Mouse (Mus musculus) adrenal gland (tissue): Measurements from ENCODE around the gene Rrp9.

Experiments
- intact Hi-C: fragments of 180-260 bp; cut with DNase I; formaldehyde crosslinking; loops from one replicate; pipeline ENCODE4 v1.15.1; 2025

Gene Rrp9

DNA sequence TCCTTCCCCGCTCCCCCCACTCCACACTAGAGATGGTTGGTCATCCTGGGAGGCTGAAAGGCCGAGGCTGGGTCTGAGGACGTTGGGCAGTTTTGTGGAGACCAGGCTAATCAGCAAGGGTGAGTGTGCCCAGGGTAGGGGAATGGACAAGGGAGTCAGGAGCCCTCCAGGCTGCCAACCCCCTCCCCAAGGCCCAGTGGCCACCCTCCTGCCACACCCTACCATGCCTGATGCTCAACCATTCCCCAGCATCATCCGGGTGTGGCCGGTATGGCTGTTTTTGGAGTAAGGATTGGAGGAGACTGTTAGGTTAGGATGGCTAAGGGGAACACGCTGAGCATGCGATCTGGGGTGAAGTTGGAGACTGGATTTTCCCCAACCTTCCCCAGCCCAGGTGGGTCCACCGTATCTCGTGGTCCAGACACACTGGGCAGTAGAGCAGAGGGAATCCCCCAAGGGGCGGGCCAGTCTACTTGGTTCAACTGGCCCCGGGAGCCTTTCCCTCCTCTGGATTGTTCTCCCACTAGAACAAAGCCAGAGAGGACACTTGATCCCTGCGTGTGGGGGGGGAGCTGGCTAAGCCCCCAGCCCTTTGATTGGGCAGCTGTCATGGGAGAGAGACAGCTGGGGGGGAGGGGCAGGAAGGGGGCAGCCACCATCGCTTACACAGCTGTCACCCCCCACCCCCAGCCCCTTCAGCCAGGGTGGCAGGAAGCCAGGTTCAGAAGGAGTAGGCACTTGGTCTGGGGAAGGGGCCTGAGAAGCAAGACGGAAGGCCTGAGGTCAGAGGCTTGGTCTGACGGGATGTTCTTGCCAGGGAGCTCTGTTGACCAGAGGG lies 19.2 kb upstream of the Rrp9 start:
- intact Hi-C loops: no loop called here

DNA sequence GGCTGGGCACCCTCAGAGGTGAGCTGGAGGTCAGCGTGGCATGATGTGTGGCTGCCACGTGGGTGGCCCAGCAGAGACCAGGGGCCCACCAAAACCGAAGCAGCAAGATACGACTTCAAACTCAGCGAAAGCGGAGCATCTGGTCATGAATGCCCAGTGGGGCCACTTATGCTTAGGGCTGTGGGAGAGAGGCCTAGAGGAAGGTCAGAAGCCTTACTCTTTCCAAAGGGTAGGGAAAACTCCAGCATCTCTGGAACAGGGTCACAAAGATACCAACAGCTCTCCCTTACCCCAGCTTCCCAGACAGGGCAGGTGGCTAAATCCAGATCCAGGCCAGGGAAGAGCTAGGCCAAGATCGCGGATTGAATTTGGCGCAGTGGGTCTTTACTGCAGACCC lies 18.6 kb upstream of the Rrp9 start:
- intact Hi-C loops: no loop called here

DNA sequence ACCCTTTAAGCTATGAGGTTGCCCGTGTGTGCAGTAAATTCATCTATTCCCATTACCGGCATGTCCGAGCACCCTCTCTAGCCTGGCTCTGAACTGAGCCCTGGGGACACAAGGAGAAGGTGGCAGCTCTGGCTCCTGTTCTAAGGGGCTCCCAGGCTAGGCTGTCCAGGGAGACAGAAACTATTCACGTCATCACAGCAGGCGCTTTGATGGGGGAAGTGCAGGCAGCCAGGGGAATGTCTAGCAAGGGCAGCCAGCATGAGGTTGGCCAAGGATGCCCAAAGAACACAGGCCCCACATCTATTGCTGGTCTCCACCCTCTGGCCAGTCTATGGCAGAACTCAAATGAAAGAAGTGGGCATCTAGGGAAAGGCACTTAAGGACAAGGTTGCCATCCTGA lies 17.8 kb upstream of the Rrp9 start:
- intact Hi-C loops: no loop called here

- intact Hi-C loops: no loop called here
Observed at GRCm38 (mm10) chr9:106459946-106460345, 15.8 kb upstream of the Rrp9 start.

GRCm38 (mm10) chr9:106460401-106461025 lies 15.2 kb upstream of the Rrp9 start:
- intact Hi-C loops: no loop called here

DNA sequence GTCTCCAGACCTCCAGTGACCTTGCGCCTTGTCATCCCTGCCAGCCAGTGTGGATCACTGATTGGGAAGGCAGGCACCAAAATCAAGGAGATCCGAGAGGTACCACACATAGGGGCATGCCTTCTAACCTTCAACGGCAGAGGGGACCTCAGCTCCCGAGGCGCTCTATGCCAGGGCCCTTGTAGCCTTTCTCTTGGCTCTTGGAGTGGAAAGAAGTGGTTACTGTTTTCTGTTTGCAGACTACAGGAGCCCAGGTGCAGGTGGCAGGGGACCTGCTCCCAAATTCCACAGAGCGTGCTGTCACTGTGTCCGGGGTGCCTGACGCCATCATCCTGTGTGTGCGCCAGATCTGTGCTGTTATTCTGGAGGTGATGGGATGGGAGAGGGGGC lies 14.7 kb upstream of the Rrp9 start:
- intact Hi-C loops: no loop called here

GRCm38 (mm10) chr9:106461641-106462429 lies 13.9 kb upstream of the Rrp9 start:
- intact Hi-C loops: no loop called here

DNA sequence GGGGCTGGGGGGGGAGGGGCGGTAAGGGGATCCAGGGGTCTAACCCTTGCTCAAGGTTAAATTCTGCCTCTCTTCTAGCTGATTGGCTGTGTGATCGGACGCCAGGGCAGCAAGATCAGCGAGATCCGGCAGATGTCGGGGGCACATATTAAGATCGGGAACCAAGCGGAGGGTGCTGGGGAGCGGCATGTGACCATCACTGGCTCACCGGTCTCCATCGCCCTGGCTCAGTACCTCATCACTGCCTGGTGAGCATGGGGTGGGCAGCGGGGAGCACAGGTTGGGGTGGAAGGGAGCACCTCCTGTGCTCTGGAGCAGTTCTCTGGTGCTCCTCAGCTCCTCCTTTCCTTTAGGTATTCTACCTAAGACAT lies 13.3 kb upstream of the Rrp9 start:
- intact Hi-C loops: no loop called here

DNA sequence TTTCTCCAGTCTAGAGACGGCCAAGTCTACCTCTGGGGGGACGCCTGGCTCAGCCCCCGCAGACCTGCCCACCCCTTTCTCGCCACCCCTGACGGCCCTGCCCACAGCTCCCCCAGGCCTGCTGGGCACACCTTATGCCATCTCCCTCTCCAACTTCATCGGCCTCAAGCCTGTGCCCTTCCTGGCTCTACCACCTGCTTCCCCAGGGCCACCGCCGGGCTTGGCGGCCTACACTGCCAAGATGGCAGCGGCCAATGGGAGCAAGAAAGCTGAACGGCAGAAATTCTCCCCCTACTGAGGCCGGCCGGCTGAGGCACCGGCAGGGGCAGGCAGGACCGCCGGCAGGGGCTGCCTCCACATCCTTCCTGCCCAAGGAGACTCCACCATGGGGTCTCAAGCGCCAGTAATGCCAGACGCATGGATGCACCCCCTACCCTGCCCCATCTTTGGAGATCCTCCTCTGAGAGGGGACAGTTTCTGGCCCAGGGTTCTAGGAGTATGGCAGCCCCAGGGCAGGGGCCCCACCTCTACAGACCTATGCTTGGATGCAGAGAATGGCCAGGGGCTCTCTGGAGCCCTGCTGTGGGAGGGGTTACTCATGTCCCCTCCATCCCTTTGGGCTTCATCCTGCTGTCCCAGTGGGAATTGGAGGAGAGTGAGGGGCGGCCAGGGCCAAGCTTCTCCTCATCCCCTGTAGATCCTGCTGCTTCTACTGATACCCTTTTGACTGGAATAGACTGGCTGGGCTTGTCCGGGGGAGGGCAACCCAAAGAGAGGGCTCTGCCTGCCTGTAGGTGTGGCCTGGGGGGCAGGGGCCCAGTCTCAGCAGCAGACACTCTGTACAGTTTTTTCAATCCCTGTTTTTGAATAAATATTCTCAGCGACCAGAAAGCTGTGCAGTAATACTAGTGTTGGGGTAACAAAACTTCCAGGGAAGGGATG lies 12.4 kb upstream of the Rrp9 start:
- intact Hi-C loops: no loop called here

DNA sequence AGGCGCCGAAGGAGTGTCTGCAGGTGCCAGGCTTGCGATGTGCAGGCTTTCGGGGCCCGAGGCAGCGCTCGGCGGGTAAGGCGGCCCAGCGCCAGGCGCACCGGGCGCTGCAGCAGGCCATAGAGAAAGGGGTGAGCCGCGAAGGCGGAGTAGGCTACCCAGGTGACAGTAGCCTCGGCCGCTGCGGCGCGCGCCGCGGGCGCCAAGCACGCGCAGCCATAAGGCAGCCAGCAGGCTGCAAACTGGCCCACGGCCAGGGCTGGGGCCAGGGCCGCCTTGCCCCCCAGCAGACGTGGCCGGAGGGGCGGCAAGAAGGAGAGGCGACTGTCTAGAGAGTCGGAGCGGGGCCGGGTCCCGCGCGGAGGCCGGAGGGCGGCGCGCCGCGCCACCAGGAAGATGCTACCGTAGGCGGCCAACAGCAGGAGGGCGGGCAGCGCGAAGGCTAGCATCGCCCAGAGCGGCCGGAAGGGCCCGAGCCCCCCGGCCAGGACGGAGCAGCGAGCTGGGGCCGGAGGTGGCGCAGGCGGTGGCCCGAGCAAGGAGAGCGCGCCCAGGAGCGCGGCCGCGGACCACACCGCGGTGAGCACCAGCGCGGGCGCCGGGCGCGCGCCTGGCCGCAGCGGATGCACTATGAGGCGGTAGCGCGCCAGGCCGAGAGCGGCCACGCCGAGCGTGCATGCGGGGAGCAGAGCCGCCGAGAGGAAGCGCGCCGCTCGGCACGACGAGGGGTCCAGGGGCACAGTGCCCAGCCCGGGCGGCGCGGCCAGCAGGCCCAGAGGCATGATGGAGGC lies 10.8 kb upstream of the Rrp9 start:
- intact Hi-C loops: no loop called here

DNA sequence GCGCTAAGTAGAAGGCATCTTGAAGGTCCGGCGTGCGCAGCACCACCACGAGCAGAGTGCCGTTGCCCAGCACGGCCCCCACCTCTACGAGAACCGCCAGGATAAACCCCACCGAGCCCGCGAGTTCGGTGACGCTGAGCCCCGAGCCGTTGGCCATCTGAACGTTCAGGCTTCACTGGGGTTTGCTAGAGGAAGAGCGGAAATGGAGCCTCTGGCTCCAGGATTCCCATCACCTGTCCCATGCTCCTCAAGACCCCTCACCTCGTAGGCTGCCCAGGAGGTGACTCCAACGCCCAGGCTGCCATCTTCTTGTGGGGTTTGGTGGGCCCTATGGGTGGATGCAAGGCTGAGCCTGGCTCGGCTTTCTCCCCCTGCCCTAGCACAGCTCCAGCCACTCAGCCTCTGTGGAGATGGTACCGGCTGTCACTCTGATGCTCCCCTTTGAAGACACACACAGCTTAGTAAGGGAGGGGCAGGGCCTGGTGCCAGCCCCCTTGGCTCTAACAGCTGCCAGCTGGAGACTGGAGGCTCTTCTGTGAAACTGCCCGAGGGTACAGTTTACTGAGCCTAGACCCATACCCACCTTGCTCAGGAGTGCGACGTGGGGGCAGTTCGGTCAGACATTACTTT lies 10.1 kb upstream of the Rrp9 start, which contains the start of gene Gpr62:
TSS of gene Gpr62 (minus strand) at position 368 of the 630 bp plus-strand sequence.
- intact Hi-C loops: no loop called here

DNA sequence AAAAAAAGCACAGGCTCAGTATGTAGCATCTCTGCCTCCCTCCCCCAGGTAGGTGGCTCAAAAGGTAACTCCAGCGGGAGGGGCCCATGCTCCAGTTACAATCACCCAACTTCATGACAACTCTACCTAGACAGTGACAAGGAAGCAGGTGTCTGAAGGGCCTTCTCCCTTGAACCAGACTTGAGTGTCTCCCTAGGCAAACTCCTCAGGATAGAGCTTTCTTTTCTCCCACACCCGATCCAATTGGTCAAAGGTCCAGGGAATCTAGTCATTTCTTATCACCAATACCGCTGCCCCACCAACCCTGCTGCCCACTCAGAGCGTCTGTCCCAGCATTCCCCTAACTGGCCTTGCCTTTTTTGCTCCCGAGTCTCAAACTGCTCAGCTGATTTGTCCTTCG lies 9.0 kb upstream of the Rrp9 start:
- intact Hi-C loops: no loop called here

DNA sequence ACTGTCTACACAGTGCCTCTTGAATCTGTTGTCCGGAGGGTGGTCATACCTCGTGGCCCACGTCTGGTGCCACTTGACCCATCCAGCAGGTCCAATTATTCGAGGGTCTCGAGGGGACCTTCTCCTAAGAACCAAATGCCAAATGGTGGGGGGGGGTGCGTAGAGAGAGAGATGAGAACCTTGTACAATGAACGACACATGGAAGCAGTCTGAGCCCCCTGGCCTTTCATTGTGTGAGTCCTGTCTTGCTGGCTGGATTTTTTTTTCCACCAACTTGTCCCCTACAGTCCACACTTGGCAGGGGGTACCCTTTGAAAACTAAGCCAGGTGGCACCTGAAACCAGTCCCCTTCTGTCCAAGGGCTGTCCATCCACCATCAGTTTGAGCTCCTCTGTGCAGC lies 8.0 kb upstream of the Rrp9 start:
- intact Hi-C loops: no loop called here

- intact Hi-C loops: no loop called here
Observed at GRCm38 (mm10) chr9:106469317-106469716, 6.4 kb upstream of the Rrp9 start.

DNA sequence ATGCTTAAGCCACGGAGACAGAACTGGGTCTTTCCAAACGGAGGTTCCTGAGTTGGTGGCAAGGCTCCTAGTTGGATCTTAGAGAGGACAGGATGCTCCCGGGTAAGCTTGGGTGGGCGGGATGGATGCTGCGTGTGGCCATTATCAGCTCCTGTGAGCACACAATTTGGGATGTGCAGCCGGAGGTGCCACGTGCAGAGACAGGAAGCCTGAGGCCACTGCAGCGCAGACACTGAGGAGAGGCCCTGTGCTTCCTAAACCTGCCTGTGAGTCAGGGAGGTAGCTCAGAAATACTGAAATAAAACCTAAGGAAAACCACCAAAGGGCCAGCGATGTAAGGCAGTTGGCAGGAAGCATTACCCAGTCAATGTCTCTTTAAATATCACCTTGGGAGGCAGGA lies 6.0 kb upstream of the Rrp9 start:
- intact Hi-C loops: loop anchor here (5.0 kb wide), 1 partner anchor 37 kb away; no protein-coding TSS in a partner anchor

DNA sequence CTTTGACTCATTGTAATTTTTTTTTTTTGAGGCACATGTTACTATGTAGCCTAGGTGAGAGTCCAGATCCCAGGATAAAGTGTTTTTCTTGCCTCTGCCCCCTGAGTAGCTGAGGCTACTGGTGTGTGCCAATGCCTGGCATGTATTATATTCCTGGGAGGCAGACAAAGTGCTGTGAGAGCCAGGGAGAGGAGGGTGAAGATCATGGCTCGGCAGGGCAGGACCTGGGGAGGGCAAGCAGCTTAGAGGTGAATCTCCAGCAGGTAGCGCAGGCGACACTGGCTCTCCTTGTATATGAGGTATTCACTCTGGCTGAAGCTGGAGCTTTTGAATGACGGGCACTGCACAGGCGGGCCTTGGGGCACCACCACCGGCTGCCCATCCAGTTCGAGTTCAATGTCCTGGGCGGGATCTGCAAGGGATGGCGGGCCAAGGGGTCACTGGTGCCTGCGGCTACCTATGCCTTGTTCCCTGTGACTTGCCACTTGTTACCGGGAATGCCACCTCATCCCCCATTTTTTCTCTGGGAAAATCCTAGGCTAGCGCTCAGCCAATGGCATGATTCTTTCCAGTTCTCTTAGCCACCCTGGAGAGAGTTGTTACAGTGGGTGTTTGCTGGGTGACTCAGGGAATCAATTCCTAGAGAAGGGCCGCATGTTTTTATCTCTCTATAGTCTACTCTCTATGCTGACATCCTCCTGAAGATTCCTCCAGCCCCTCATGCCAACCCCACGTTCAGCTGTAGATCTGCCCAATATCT lies 4.6 kb upstream of the Rrp9 start:
- intact Hi-C loops: loop anchor here (5.0 kb wide), 1 partner anchor 39 kb away; no protein-coding TSS in a partner anchor

- intact Hi-C loops: loop anchor here (5.0 kb wide), 1 partner anchor 40 kb away; no protein-coding TSS in a partner anchor
Observed at GRCm38 (mm10) chr9:106471892-106472291, 3.9 kb upstream of the Rrp9 start.

DNA sequence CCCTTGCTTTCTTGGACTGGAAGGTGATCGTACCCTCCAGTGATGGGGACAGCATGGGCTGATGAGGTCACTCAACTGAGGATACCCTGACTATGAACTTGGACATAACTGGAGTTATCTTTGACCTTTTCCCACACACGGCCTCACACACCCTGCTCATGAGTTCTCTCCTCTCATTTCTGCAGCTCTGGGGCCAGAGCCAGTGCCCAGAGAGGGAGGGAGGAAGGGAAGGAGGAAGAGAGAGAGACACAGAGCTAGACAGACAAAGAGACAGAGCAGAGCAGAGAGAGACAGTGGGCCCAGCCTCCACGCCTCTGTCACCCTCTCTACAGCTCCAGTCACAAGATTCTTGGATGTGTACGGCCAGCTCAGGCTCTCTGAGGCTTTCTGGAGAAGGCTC lies 3.4 kb upstream of the Rrp9 start:
- intact Hi-C loops: loop anchor here (5.0 kb wide), 1 partner anchor 40 kb away; no protein-coding TSS in a partner anchor
